Mouse (Mus musculus) layer of hippocampus, adult 2 months (tissue): ENCODE measurements around the gene Lrrk1. TPM values are rescaled to one million over a fixed set of nuclear protein-coding genes. Genes with fewer than 3 reads are reported as not detected.

Experiments
- DNase-seq, 2 experiments: peaks; one replicate each; pipeline ENCODE4 v3.0.0; 2022; ENCODE audit warnings: low spot score in 2 of 2
- H3K27ac ChIP-seq: fragments of 200-600 bp; 2 replicates; pipeline ENCODE4 v1.8.1; 2022
- H3K4me3 ChIP-seq: fragments of 200-600 bp; 2 replicates; pipeline ENCODE4 v1.8.1; 2022; ENCODE audit warnings: mild to moderate bottlenecking
- CTCF ChIP-seq: fragments of 200-600 bp; conservative IDR thresholded peaks from 2 replicates; pipeline ENCODE4 v1.8.1; 2022; ENCODE audit warnings: antibody characterized with exemption, mild to moderate bottlenecking, moderate library complexity
- long read RNA-seq, 2 experiments: library from polyadenylated mRNA; stranded (forward); transcript quantifications; one replicate each; pipeline ENCODE4 v2.0.0; 2021; ENCODE audit warnings: borderline mapping rate in 2 of 2
- total RNA-seq, 2 experiments: library from RNA; stranded (reverse); gene quantifications; 2 replicates each; pipeline ENCODE4 v1.2.3; 2021

Lrrk1 gene
- total RNA-seq: 1 to 10 TPM; 2.5 to 3.1 TPM
- long read RNA-seq, experiment 1, partial matches to known transcripts: 1 of 1 reads
- long read RNA-seq, experiment 1, other reads (novel, unspliced or antisense): 0 of 1 reads
- long read RNA-seq, experiment 2, partial matches to known transcripts: 1 of 1 reads
- long read RNA-seq, experiment 2, other reads (novel, unspliced or antisense): 0 of 1 reads

- no peak for DNase-seq
- peak; percentile 69 for TF ChIP-seq CTCF
- Histone ChIP-seq H3K27ac (peak within 1 kb of the TSS; percentile 83), H3K4me3 (peak within 1 kb of the TSS; percentile 62)
Observed at GRCm38 (mm10) chr7:66387813-66388521, at the start of gene Lrrk1. Lrrk1 (minus strand) TSS chr7:66388350.

DNA sequence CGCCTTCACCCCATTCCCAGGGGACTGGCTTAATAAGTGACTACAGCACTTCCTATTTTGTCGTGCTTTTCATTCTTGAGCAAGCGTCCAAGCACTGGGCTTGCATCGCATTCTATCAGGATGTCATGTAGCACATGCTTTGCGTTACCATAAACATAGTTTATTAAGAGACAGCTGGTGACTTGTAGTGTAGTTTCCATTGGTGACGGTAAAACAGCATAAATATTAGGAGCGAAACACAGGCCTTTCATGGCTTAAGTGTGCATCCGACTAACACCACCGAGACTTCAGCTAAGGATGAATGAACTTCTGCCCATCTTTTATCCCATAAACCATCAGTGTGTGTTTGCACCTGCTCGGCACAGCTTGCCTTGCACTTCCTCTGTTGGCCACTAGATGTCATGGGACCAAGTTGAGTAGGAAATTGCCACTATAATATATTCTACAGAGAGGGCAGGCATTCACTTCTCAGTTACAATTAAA lies 46.3 kb upstream of the Lrrk1 start:
- TF ChIP-seq CTCF: peak; percentile 99
- DNase-seq: peak; percentile 36 to 77
- no peak overlapping the region for H3K27ac ChIP-seq
- no peak overlapping the region for H3K4me3 ChIP-seq

GRCm38 (mm10) chr7:66427437-66428161 lies 39.4 kb upstream of the Lrrk1 start, which contains the start of gene Aldh1a3:
Aldh1a3 (minus strand) TSS chr7:66427517.
- DNase-seq: no peak
- peak within 1 kb of the TSS; percentile 49 for H3K4me3 ChIP-seq

GRCm38 (mm10) chr7:66427053-66427436 lies 38.9 kb upstream of the Lrrk1 start:
- no peak for TF ChIP-seq CTCF
- Histone ChIP-seq H3K4me3 (peak overlapping the region; percentile 49), H3K27ac (no peak overlapping the region)
- DNase-seq: no peak

More at GRCm38 (mm10) chr7:66427437-66428161, 39.4 kb upstream of the Lrrk1 start, which contains the start of gene Aldh1a3:
- no peak for TF ChIP-seq CTCF
- no peak within 1 kb of the TSS for H3K27ac ChIP-seq

- DNase-seq: no peak
- Histone ChIP-seq H3K4me3 (no peak overlapping the region), H3K27ac (no peak overlapping the region)
- TF ChIP-seq CTCF: no peak
Observed at GRCm38 (mm10) chr7:66421903-66422302, 33.8 kb upstream of the Lrrk1 start.

DNA sequence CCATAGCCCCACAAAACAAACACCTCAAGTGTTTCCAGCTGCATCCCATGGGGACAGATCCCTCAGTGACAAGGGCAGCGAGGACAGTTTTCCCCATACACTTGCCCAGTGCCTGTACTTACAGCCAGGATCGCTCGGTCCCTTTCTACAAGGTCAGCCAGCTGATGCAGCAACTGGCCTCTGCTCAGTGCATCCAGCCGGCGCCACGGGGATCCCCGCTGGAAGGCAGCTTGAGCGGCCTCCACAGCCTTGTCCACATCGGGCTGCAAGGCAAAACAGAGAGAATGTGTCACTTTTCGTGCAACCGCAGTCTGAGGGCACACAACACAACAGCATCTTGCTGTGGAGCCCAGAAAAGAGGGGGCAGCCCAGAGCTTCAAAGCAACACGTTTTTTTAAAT lies 30.8 kb upstream of the Lrrk1 start:
- Histone ChIP-seq H3K27ac (no peak overlapping the region), H3K4me3 (no peak overlapping the region)
- no peak for TF ChIP-seq CTCF
- no peak for DNase-seq

- Histone ChIP-seq H3K27ac (no peak overlapping the region), H3K4me3 (no peak overlapping the region)
- TF ChIP-seq CTCF: no peak
- no peak for DNase-seq
Observed at GRCm38 (mm10) chr7:66416829-66417228, 28.7 kb upstream of the Lrrk1 start.

DNA sequence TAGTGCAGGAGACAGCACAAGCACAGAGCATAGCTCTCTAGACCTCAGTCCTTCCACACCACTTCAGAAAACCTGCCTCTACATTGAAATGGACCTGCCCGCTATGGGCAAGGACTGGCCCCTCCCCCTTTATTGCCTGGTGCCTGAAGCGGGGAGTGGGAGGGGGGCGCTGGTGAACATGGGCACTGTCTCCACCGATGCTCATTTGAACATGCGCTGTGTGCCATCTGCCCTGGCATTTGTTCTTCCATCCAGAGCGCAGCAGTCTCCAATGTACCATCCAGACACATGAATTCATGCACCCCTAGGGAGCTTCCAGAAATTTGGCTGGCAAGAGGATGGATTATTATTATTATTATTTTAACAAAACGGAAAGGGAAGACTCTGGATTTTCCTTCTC lies 24.9 kb upstream of the Lrrk1 start:
- DNase-seq: no peak
- Histone ChIP-seq H3K27ac (no peak overlapping the region), H3K4me3 (no peak overlapping the region)
- no peak for TF ChIP-seq CTCF

GRCm38 (mm10) chr7:66409433-66409832 lies 21.3 kb upstream of the Lrrk1 start:
- Histone ChIP-seq H3K4me3 (no peak overlapping the region), H3K27ac (no peak overlapping the region)
- TF ChIP-seq CTCF: peak; percentile 69
- DNase-seq: peak; percentile 24 to 42

DNA sequence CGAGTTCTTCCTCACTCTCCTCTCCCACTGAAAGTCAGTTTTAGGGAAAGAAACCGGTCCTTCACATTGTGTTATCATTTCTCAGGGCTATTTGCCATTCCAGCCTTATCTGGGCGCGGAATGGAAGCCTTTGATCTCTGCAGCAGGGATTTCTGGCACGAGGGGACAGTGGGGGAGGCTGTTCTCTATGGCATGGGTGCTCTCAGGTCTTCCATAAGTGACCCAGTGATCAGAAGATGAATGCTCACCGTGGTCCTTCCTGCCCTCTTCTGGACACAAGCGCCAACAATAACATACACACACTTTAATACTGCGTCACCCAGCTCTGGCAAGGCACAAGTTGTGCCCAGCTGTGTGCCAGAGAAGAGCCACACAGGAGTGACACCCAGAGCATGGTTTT lies 18.8 kb upstream of the Lrrk1 start:
- no peak overlapping the region for H3K4me3 ChIP-seq

GRCm38 (mm10) chr7:66405951-66406721 lies 18.0 kb upstream of the Lrrk1 start:
- no peak for DNase-seq
- no peak overlapping the region for H3K27ac ChIP-seq
- no peak overlapping the region for H3K4me3 ChIP-seq
- TF ChIP-seq CTCF: no peak

More for the DNA sequence above, 18.8 kb upstream of the Lrrk1 start:
- no peak for TF ChIP-seq CTCF
- no peak for DNase-seq
- H3K27ac ChIP-seq: no peak overlapping the region

DNA sequence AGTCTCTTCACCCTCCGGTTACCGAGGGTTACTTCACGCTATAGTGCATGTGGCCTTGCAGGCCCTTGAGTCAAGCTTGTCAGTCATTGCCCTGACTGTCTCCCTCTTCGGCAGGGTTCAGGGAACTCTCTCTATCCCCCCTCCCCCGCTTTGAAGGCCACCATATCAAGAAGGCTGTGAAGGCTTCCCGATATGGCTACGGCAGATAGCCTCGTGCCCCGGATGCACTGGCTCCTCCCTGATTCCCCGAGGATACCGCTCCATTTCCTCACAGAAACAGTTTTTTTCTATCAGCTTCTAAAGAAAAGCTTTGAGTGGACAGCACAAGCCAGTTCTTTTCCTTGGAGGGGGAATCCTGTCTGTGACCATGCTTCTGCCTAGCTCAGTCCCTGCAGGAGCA lies 17.4 kb upstream of the Lrrk1 start:
- Histone ChIP-seq H3K27ac (no peak overlapping the region), H3K4me3 (no peak overlapping the region)
- TF ChIP-seq CTCF: no peak
- no peak for DNase-seq

DNA sequence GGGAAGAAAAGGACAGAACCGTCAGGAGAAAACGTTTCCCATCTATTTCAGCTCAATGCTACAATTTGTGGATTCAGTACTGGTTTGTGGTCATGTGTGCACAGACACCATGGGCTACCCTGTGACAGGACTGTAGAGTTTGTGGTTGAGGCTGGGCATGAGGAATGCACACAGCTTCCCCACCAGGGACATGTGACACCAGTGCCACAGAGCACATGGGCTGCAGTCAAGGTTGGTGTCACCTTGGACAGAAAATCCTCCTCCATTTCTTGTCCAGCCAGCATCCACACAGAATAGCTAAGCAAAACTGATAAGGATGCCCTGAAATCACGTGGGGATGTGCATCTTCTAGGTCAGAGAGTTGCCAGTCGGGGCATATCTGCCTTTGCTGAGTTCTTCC lies 16.7 kb upstream of the Lrrk1 start:
- H3K4me3 ChIP-seq: no peak overlapping the region
- no peak overlapping the region for H3K27ac ChIP-seq
- no peak for TF ChIP-seq CTCF
- DNase-seq: no peak
